Mouse (Mus musculus): ENCODE measurements at regions not wholly inside any gene's neighbourhood (a gene's known extent, or its start where the extent isn't known, plus 50 kb on each side); places are given as distances from the start of the nearest gene placed in this dataset.
"Not testable (repeated sequence)": the region's sequence is repeated elsewhere in the genome, so short reads cannot be mapped to it uniquely, and the experiment has no call there.

- DNase-seq (ENCODE audit: low read depth, low spot score): no peak
These were observed 110.1 kb upstream of the Trabd2b start for GRCm38 (mm10) chr4:114296380-114296779.

- DNase-seq (ENCODE audit: low read depth, low spot score): not testable (repeated sequence)
These were observed 108.0 kb upstream of the Trabd2b start for GRCm38 (mm10) chr4:114298517-114298916.

- DNase-seq (ENCODE audit: low read depth, low spot score): peak; percentile 35
These were observed 106.0 kb upstream of the Trabd2b start for GRCm38 (mm10) chr4:114300390-114301012.

DNA sequence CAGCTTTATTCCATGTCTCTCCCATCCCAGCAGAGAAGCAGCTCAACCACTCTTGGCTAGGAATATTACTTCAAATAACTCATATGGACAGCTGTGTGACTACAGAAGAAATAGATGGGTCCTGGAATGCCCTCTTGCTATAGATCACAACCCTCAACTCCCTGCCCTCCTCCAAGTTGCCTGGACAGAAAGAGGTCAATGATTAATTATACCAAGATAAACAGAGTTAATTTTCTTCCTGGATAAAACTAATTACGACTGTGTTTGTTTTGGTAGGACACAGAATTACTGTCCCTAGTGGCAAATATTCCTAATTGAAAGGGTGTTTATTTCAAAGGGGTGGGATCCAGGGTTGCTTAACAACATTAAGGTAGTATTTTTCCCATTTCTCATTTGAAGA is 101.9 kb upstream of the Trabd2b start:
- DNase-seq (ENCODE audit: low read depth, low spot score): no peak

GRCm38 (mm10) chr4:114307491-114307890 is 99.0 kb upstream of the Trabd2b start:
- no peak for DNase-seq (ENCODE audit: low read depth, low spot score)

GRCm38 (mm10) chr4:114308518-114308917 is 98.0 kb upstream of the Trabd2b start:
- DNase-seq (ENCODE audit: low read depth, low spot score): no peak

DNA sequence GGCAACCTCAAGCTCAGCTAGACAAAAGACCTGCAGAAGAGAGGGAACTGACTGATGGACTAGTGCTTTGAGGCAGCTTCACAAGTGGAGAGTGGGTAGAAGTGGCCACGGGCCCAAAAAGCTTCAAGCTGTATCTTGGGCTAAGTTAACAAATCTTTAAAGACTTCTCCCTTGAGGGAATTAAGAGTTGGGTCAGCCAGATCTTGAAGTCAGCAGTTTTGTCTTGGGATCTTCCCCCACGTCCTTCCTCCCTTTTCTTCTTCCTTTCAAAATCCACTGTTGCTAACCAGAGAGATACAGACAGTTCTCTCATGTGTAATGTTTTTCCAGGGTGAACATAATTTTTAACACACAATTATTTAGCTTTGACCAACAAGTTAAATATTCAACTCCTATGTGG is 91.5 kb upstream of the Trabd2b start:
- no peak for DNase-seq (ENCODE audit: low read depth, low spot score)

GRCm38 (mm10) chr4:114315556-114315955 is 91.0 kb upstream of the Trabd2b start:
- no peak for DNase-seq (ENCODE audit: low read depth, low spot score)

GRCm38 (mm10) chr4:114317076-114317475 is 89.4 kb upstream of the Trabd2b start:
- DNase-seq (ENCODE audit: low read depth, low spot score): no peak

DNA sequence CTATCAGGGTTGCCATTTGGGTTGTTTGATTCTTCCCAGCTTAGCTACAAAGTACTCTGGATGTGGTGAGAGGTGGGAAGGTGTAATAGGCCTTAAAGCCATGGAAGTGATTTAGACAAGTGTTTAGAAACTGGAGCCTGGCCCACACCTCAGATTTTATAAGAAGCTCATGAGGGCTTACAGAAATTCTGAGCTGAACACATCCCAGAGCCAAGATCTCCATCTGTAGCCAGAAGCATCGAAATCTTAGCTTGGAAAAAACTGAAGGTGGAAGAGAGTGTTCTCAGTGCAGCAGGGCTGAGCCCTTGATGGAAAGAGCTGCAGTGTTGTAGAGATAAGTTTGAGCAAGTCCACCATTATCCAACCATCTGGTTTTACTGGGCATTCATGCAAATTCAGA is 86.4 kb upstream of the Trabd2b start:
- no peak for DNase-seq (ENCODE audit: low read depth, low spot score)

GRCm38 (mm10) chr4:114321516-114322339 is 84.8 kb upstream of the Trabd2b start:
- no peak for DNase-seq (ENCODE audit: low read depth, low spot score)

GRCm38 (mm10) chr4:114329978-114330377 is 76.5 kb upstream of the Trabd2b start:
- no peak for DNase-seq (ENCODE audit: low read depth, low spot score)

- no peak for DNase-seq (ENCODE audit: low read depth, low spot score)
These were observed 75.4 kb upstream of the Trabd2b start for GRCm38 (mm10) chr4:114331161-114331560.

DNA sequence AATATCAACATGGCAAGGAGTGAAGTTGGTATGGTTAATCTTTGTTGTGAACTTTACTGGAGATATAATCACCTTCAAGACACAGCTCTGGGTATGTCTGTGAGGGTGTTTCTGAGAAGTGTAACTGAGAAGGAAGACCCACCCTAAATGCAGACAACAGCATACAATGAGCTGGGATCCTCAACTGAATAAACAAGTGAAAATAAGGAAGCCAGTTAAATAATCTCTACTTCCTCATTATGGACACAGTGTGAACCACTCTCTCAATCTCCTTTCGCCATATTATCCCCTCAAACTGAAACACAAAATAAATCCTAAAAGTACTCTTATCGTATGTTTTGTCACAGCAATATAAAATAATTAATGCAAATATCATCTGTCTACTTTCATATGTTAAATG is 71.7 kb upstream of the Trabd2b start:
- DNase-seq (ENCODE audit: low read depth, low spot score): no peak

DNA sequence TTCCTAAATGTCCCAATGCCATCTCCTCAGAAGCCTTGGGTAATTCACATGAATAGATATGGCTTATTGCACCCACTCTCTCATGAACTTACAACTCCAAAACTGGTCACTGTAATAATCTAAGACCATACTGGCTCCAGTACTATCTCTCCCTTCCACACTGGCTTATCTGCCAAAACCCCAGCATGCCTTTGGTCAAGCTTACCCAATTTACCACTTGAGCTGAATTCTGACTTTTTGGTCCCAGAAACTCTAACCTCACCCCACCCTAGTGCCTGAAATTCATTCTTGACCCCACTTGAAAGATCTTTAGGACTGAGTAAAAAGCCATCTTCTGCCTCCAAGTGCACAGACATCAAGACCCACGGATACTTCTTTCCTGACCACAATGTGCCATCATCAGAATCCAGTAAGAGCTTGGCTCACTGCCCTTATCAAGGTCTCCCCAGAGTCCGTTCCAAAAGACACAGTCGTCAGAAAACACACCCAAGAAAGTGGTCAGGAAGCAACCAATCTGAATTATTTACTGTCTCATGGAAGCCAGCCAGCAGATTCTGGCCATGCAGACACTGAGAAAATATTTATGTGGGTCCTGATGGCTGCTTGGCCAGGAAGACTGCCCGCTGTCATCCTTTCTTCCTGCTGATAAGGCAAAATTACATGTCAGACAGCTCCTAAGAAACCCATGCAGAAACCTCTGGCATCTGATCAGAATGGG is 70.3 kb upstream of the Trabd2b start:
- no peak for DNase-seq (ENCODE audit: low read depth, low spot score)

- DNase-seq (ENCODE audit: low read depth, low spot score): no peak
These were observed 69.8 kb upstream of the Trabd2b start for GRCm38 (mm10) chr4:114336747-114337090.

- DNase-seq (ENCODE audit: low read depth, low spot score): no peak
These were observed 66.7 kb upstream of the Trabd2b start for GRCm38 (mm10) chr4:114339793-114340192.

DNA sequence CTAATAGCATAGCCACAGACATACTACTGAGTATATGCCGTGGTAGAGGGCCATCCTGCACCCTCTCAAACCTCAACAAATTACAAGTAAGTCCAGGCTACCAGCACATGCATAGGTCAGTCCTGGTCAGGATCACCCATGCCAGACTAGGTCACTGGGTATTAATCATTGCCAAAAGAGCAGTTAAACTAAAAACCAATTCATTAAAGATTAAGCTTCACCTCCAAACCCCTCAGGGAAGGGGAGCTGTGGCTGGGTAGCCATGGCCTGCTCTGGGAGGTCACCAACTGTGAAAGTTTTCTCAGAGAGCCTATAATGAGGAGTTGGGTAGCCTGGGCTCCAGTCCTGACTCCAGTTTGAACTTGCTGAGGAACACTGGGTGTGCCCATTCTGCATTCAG is 61.4 kb upstream of the Trabd2b start:
- no peak for DNase-seq (ENCODE audit: low read depth, low spot score)

DNA sequence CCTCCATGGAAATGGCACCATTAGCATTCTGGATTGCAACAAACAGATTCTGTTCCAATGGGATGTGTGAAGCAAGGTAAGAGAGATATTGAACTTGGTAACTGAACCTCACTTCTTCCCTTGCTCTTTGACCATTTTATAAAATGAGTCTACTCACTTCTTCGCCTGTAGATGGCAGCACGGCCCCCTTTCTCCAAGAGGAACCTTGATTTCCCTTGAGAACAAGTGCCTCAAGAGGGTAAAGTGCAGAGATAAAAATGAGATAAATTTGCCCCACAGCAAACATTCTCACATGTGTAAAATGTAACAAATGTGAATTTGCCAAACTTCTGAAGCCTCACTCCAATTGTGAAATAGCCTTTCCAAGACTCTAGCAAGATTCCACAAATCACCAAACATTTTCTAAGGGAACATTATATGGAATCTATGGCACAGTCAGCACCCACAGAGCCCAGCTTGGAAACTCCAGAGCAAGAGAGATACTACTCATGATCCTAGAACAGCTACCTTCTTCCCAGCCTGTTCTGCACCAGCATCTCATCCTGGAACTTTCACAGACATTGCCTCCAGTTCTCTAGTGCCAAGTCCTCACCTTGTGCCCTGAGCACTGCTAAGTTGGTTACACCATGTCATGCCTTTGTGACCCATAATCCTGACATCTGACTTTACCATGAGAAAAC is 60.3 kb upstream of the Trabd2b start:
- DNase-seq (ENCODE audit: low read depth, low spot score): peak; percentile 11

DNA sequence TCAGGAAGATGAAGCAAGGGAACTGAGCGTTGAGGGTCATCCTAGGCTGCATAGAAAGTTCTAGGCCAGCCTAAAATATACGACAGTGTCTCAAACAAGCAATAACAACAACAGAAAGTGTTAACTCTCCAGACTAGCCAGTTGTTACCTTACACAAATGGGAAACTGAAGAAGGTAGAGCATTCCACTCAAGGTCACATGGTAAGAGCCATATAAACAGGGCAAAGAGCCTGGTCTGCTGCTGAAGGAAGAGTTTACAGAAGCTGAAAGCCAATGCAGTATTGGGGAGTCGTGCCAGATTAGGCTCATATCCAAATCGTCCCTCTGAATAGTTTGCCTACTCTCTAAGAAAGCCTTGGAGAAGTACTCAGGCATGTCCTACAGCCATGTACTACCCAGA is 59.6 kb upstream of the Trabd2b start:
- DNase-seq (ENCODE audit: low read depth, low spot score): no peak

GRCm38 (mm10) chr4:114349601-114350000 is 56.9 kb upstream of the Trabd2b start:
- DNase-seq (ENCODE audit: low read depth, low spot score): no peak

GRCm38 (mm10) chr4:114351282-114351681 is 55.2 kb upstream of the Trabd2b start:
- no peak for DNase-seq (ENCODE audit: low read depth, low spot score)

All from embryo, embryonic 11.5 days (tissue).